Mouse (Mus musculus): ENCODE measurements around the gene Pibf1. TPM values are rescaled to one million over a fixed set of nuclear protein-coding genes. Genes with fewer than 3 reads are reported as not detected.

Pibf1 gene
- polyA plus RNA-seq, 1 experiment from 2014 or later, result 7.6 TPM

DNA sequence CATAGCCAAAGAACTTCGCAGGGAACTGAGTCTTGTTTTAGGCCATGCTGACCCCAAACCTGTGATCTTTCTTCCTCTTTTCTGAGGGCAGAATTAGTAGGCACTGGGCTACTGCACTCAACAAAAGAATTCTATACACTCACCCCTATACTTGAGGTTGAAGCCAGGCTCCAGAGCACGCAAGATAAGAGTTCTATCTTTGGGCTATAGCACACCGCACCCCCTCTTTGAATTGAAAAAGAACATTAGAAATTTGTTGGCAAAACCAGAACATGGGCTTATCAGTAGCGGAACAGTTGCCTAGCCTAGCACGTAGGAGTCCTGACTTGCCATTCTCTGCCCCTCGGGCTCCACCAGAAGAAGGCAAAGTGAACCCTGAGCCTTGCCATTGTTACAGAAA is 164.6 kb downstream of the Pibf1 start:
- H3K36me3 ChIP-seq (ENCODE audit: control insufficient read depth, insufficient read depth, low read length), result no peaks in the 10 kb centered on the region
- no peak overlapping the region for H3K27ac ChIP-seq (replicated peaks)
- DNase-seq (ENCODE audit: low spot score) (no peak), ATAC-seq (ENCODE audit: low FRiP score, low TSS enrichment) (no peak)
- H3K4me1 ChIP-seq (replicated peaks; ENCODE audit: control insufficient read depth, insufficient read depth), result no peaks in the 10 kb centered on the region
- no peaks in the 10 kb centered on the region for H3K27me3 ChIP-seq (ENCODE audit: control insufficient read depth, insufficient read depth, low read length)
- H3K4me2 ChIP-seq (replicated peaks; ENCODE audit: low read depth), result no peak overlapping the region
- H3K9ac ChIP-seq (ENCODE audit: low read length), result no peak overlapping the region
- H3K4me3 ChIP-seq (ENCODE audit: low read depth, low read length), result no peak overlapping the region
- TF ChIP-seq EP300 (optimal IDR thresholded peaks at IDR 0.05) (no peak), CTCF (IDR thresholded peaks at IDR 0.05; ENCODE audit: low read depth) (no peak)
- WGBS, result 80% methylated on average over 6 of the region's 6 CpGs
- H3K9me3 ChIP-seq (ENCODE audit: control insufficient read depth, low read length), result no peaks in the 10 kb centered on the region

DNA sequence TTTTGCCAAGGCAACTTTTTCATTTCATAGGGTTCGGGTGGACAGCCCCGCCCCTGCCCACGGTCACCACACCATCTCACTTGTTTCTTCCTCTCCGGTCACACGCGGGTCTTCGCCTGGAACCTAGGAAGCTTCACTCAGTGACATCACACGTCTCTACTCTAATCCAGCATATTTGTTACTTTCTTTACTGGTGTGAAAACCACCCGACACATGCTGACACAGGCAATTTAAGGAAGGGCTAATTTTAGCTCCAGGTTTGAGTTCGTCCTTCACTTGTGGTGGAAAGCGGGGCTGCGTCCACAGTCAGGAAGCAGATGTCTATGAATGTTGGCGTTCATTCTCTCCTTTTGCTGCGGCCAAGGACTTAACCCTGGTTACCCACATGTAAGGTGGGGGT is 166.6 kb downstream of the Pibf1 start:
- H3K9me3 ChIP-seq (ENCODE audit: control insufficient read depth, low read length), result no peaks in the 10 kb centered on the region
- WGBS, result 88% methylated on average over 14 of the region's 14 CpGs
- no peak overlapping the region for H3K27ac ChIP-seq (replicated peaks)
- no peaks in the 10 kb centered on the region for H3K27me3 ChIP-seq (ENCODE audit: control insufficient read depth, insufficient read depth, low read length)
- H3K36me3 ChIP-seq (ENCODE audit: control insufficient read depth, insufficient read depth, low read length), result no peaks in the 10 kb centered on the region
- no peak overlapping the region for H3K9ac ChIP-seq (ENCODE audit: low read length)
- no peak overlapping the region for H3K4me3 ChIP-seq (ENCODE audit: low read depth, low read length)
- DNase-seq (ENCODE audit: low spot score), result no peak
- H3K4me1 ChIP-seq (replicated peaks; ENCODE audit: control insufficient read depth, insufficient read depth), result no peaks in the 10 kb centered on the region
- no peak for ATAC-seq (ENCODE audit: low FRiP score, low TSS enrichment)
- TF ChIP-seq EP300 (optimal IDR thresholded peaks at IDR 0.05), result no peak
- TF ChIP-seq CTCF (IDR thresholded peaks at IDR 0.05; ENCODE audit: low read depth), result no peak
- no peak overlapping the region for H3K4me2 ChIP-seq (replicated peaks; ENCODE audit: low read depth)

DNA sequence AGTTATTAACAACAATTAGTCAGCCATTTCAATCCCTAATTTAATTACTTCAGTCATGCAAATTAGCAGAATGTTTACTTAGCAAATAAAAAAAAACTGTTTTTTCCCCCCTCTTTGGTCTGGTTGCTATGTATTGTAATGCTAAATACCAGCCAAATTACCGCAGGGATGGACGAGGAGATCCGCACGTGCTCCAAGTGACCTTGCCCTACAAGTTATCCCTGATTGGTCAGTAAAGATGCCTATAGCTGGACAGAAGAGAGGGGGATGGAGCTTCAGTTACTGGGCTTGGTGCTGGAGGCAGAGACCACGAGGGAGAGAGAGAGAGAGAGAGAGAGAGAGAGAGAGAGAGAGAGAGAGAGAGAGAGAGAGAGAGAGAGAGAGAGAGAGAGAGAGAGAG is 167.5 kb downstream of the Pibf1 start:
- no peak for ATAC-seq (ENCODE audit: low FRiP score, low TSS enrichment)
- 62% methylated on average over 5 of the region's 5 CpGs for WGBS
- no peak overlapping the region for H3K4me3 ChIP-seq (ENCODE audit: low read depth, low read length)

DNA sequence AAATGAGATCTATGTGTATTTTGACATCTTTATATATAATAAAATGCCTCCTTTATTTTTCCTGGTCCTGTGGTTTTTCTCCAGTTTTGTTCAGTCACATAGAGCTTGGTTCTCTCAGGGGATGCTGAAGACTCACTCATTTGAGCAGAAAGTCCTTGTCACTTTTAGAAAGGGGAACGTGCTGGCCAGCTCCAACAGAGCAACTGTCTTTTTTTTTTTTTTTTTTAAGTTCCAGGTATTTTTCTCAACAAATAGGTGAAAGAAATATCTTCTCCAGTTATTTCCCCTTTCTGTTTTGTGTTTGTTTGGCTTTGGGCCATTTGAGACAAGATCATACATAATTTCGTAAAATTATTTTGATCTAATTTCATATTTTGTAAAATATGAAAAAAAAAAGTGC is 174.8 kb downstream of the Pibf1 start:
- Histone ChIP-seq H3K4me3 (ENCODE audit: low read depth, low read length) (no peak overlapping the region), H3K36me3 (ENCODE audit: control insufficient read depth, insufficient read depth, low read length) (no peaks in the 10 kb centered on the region), H3K27me3 (ENCODE audit: control insufficient read depth, insufficient read depth, low read length) (no peaks in the 10 kb centered on the region), H3K9me3 (ENCODE audit: control insufficient read depth, low read length) (no peaks in the 10 kb centered on the region), H3K9ac (ENCODE audit: low read length) (no peak overlapping the region), H3K27ac (replicated peaks) (no peak overlapping the region), H3K4me2 (replicated peaks; ENCODE audit: low read depth) (no peak overlapping the region), H3K4me1 (replicated peaks; ENCODE audit: control insufficient read depth, insufficient read depth) (no peaks in the 10 kb centered on the region)
- ATAC-seq (ENCODE audit: low FRiP score, low TSS enrichment) (no peak), DNase-seq (ENCODE audit: low spot score) (no peak)
- no peak for TF ChIP-seq EP300 (optimal IDR thresholded peaks at IDR 0.05)
- no peak for TF ChIP-seq CTCF (IDR thresholded peaks at IDR 0.05; ENCODE audit: low read depth)
- WGBS, result 60% methylated on average over 2 of the region's 2 CpGs

More for the DNA sequence above, 167.5 kb downstream of the Pibf1 start:
- no peak for TF ChIP-seq EP300 (optimal IDR thresholded peaks at IDR 0.05)
- TF ChIP-seq CTCF (IDR thresholded peaks at IDR 0.05; ENCODE audit: low read depth), result no peak
- Histone ChIP-seq H3K36me3 (ENCODE audit: control insufficient read depth, insufficient read depth, low read length) (no peaks in the 10 kb centered on the region), H3K9ac (ENCODE audit: low read length) (no peak overlapping the region), H3K27ac (replicated peaks) (no peak overlapping the region), H3K4me2 (replicated peaks; ENCODE audit: low read depth) (no peak overlapping the region), H3K4me1 (replicated peaks; ENCODE audit: control insufficient read depth, insufficient read depth) (no peaks in the 10 kb centered on the region), H3K9me3 (ENCODE audit: control insufficient read depth, low read length) (no peaks in the 10 kb centered on the region), H3K27me3 (ENCODE audit: control insufficient read depth, insufficient read depth, low read length) (no peaks in the 10 kb centered on the region)
- no peak for DNase-seq (ENCODE audit: low spot score)

DNA sequence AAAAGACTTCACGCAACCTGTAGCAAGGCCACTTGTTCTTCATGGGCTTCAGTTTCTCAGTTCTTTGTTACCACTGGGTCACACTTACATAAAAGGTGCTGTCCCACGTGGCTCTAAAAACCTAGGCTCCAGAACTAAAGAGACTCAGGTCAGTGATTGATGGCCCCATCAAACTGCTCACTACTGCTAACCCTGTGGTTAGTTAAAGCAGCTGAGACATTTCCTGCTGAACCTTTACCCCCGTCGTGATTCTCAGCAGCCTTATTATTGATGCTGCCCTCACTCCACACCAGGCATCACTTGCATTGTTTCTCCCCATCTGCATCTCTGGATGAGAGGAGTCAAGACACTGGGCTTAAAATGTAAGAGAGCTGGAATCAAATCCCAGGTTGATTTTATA is 176.6 kb downstream of the Pibf1 start:
- no peaks in the 10 kb centered on the region for H3K36me3 ChIP-seq (ENCODE audit: control insufficient read depth, insufficient read depth, low read length)
- no peak overlapping the region for H3K4me3 ChIP-seq (ENCODE audit: low read depth, low read length)
- TF ChIP-seq CTCF (IDR thresholded peaks at IDR 0.05; ENCODE audit: low read depth) (no peak), EP300 (optimal IDR thresholded peaks at IDR 0.05) (no peak)
- H3K27ac ChIP-seq (replicated peaks), result no peak overlapping the region
- ATAC-seq (ENCODE audit: low FRiP score, low TSS enrichment) (no peak), DNase-seq (ENCODE audit: low spot score) (no peak)
- no peaks in the 10 kb centered on the region for H3K4me1 ChIP-seq (replicated peaks; ENCODE audit: control insufficient read depth, insufficient read depth)
- H3K9me3 ChIP-seq (ENCODE audit: control insufficient read depth, low read length), result no peaks in the 10 kb centered on the region
- no peak overlapping the region for H3K4me2 ChIP-seq (replicated peaks; ENCODE audit: low read depth)
- no peaks in the 10 kb centered on the region for H3K27me3 ChIP-seq (ENCODE audit: control insufficient read depth, insufficient read depth, low read length)
- no peak overlapping the region for H3K9ac ChIP-seq (ENCODE audit: low read length)
- WGBS, result 33% methylated on average over 4 of the region's 4 CpGs

GRCm38 (mm10) chr14:99278312-99278711 is 179.1 kb downstream of the Pibf1 start:
- 49% methylated on average over 9 of the region's 9 CpGs for WGBS
- H3K4me2 ChIP-seq (replicated peaks; ENCODE audit: low read depth), result no peak overlapping the region
- no peaks in the 10 kb centered on the region for H3K36me3 ChIP-seq (ENCODE audit: control insufficient read depth, insufficient read depth, low read length)
- H3K27ac ChIP-seq (replicated peaks), result no peak overlapping the region
- TF ChIP-seq CTCF (IDR thresholded peaks at IDR 0.05; ENCODE audit: low read depth), result no peak
- no peak for TF ChIP-seq EP300 (optimal IDR thresholded peaks at IDR 0.05)
- H3K27me3 ChIP-seq (ENCODE audit: control insufficient read depth, insufficient read depth, low read length), result no peaks in the 10 kb centered on the region
- no peaks in the 10 kb centered on the region for H3K4me1 ChIP-seq (replicated peaks; ENCODE audit: control insufficient read depth, insufficient read depth)
- ATAC-seq (ENCODE audit: low FRiP score, low TSS enrichment) (no peak), DNase-seq (ENCODE audit: low spot score) (no peak)
- H3K9ac ChIP-seq (ENCODE audit: low read length), result no peak overlapping the region
- no peaks in the 10 kb centered on the region for H3K9me3 ChIP-seq (ENCODE audit: control insufficient read depth, low read length)
- H3K4me3 ChIP-seq (ENCODE audit: low read depth, low read length), result no peak overlapping the region
